Mouse (Mus musculus) kidney, adult 18-20 months (tissue): ENCODE measurements around the gene Stk24.

Experiments
- DNase-seq: peaks from one replicate; pipeline ENCODE4 v3.0.0; 2021

Gene Stk24

GRCm38 (mm10) chr14:121378243-121379115 lies 1.3 kb downstream of the Stk24 start:
- peak; percentile 81 for DNase-seq

- no peak for DNase-seq
Observed at GRCm38 (mm10) chr14:121376566-121376965, 3.2 kb downstream of the Stk24 start.

- DNase-seq, result no peak
Observed at GRCm38 (mm10) chr14:121373901-121374300, 5.9 kb downstream of the Stk24 start.

GRCm38 (mm10) chr14:121373020-121373419 lies 6.8 kb downstream of the Stk24 start:
- DNase-seq, result no peak

GRCm38 (mm10) chr14:121371911-121372820 lies 7.6 kb downstream of the Stk24 start:
- DNase-seq, result no peak

GRCm38 (mm10) chr14:121369385-121369784 lies 10.4 kb downstream of the Stk24 start:
- DNase-seq, result no peak

GRCm38 (mm10) chr14:121368108-121368705 lies 11.6 kb downstream of the Stk24 start:
- no peak for DNase-seq

- DNase-seq, result no peak
Observed at GRCm38 (mm10) chr14:121365991-121366728, 13.7 kb downstream of the Stk24 start.

GRCm38 (mm10) chr14:121365390-121365789 lies 14.4 kb downstream of the Stk24 start:
- no peak for DNase-seq

- DNase-seq, result no peak
Observed at GRCm38 (mm10) chr14:121364282-121364681, 15.5 kb downstream of the Stk24 start.

- peak; percentile 79 for DNase-seq
Observed at GRCm38 (mm10) chr14:121361319-121362114, 18.3 kb downstream of the Stk24 start.

GRCm38 (mm10) chr14:121359850-121360249 lies 20.0 kb downstream of the Stk24 start:
- DNase-seq, result no peak

GRCm38 (mm10) chr14:121359015-121359414 lies 20.8 kb downstream of the Stk24 start:
- no peak for DNase-seq

- no peak for DNase-seq
Observed at GRCm38 (mm10) chr14:121358327-121358726, 21.5 kb downstream of the Stk24 start.

GRCm38 (mm10) chr14:121356336-121356862 lies 23.4 kb downstream of the Stk24 start:
- no peak for DNase-seq

GRCm38 (mm10) chr14:121355732-121356131 lies 24.1 kb downstream of the Stk24 start:
- DNase-seq, result no peak

- DNase-seq, result no peak
Observed at GRCm38 (mm10) chr14:121353648-121354377, 26.0 kb downstream of the Stk24 start.

- no peak for DNase-seq
Observed at GRCm38 (mm10) chr14:121352744-121353143, 27.1 kb downstream of the Stk24 start.

GRCm38 (mm10) chr14:121351737-121352136 lies 28.1 kb downstream of the Stk24 start:
- DNase-seq, result no peak

GRCm38 (mm10) chr14:121350011-121350410 lies 29.8 kb downstream of the Stk24 start:
- no peak for DNase-seq

GRCm38 (mm10) chr14:121349291-121349690 lies 30.5 kb downstream of the Stk24 start:
- no peak for DNase-seq
